Comparison of ENCODE assay signal across 7 mouse cellular contexts in genomic region chr10:127179871-127180694, GRCm38 (mm10). TPM values are rescaled to one million over a fixed set of nuclear protein-coding genes. Genes with fewer than 3 reads are reported as not detected.
DNase-seq lines count a peak whose midpoint lies in the region; ATAC-seq and TF ChIP-seq lines count a peak whose summit lies in the region.

Gene Slc26a10, minus strand, starts transcription at chr10:127180645.

- 4% methylated on average over 32 of the region's 34 CpGs for WGBS in lung, embryonic 14.5 days
- WGBS in heart, embryonic 10.5 days, result 2% methylated on average over 34 of the region's 34 CpGs
- WGBS in neural tube, embryonic 13.5 days, result under 1% methylated on average over 34 of the region's 34 CpGs

- no peak within 1 kb of the TSS for H3K27ac ChIP-seq in lung, embryonic 14.5 days (ENCODE audit: low read depth)
- H3K27ac ChIP-seq in heart, embryonic 10.5 days, result no peak within 1 kb of the TSS
- H3K27ac ChIP-seq in neural tube, embryonic 13.5 days (replicated peaks), result no peak within 1 kb of the TSS; the same call in 1 of the 2 replicates

- intact Hi-C loops in gastrocnemius, postnatal 36 days (cut with DNase I), result loop anchor here (5.0 kb wide), 1 partner anchor 162 kb away; the partner anchor contains the start of gene Gli1

- H3K27me3 ChIP-seq in lung, embryonic 14.5 days (ENCODE audit: insufficient read depth, low read length), result peaks cover 47% of the 10 kb centered on the region
- H3K27me3 ChIP-seq in heart, embryonic 10.5 days (ENCODE audit: insufficient read depth, poor library complexity, severe bottlenecking), result peaks cover 93% of the 10 kb centered on the region
- H3K27me3 ChIP-seq in neural tube, embryonic 13.5 days, result peaks cover 79% of the 10 kb centered on the region

- peaks cover 9% of the 10 kb centered on the region for H3K4me1 ChIP-seq in lung, embryonic 14.5 days (ENCODE audit: insufficient read depth)
- H3K4me1 ChIP-seq in heart, embryonic 10.5 days, result peaks cover 63% of the 10 kb centered on the region
- H3K4me1 ChIP-seq in neural tube, embryonic 13.5 days (replicated peaks), result peaks cover 44% of the 10 kb centered on the region

- H3K9me3 ChIP-seq in lung, embryonic 14.5 days (ENCODE audit: low read depth, low read length), result no peaks in the 10 kb centered on the region
- H3K9me3 ChIP-seq in heart, embryonic 10.5 days, result no peaks in the 10 kb centered on the region
- H3K9me3 ChIP-seq in neural tube, embryonic 13.5 days, result no peaks in the 10 kb centered on the region

- H3K9ac ChIP-seq in lung, embryonic 14.5 days, result peak within 1 kb of the TSS; percentile 29; the same call in 1 of the 2 replicates
- H3K9ac ChIP-seq in neural tube, embryonic 13.5 days, result peak within 1 kb of the TSS; percentile 55; the same call in 1 of the 2 replicates

- peaks cover 20% of the 10 kb centered on the region; the same call in 1 of the 2 replicates for H3K36me3 ChIP-seq in lung, embryonic 14.5 days (ENCODE audit: insufficient read depth)
- peaks cover 17% of the 10 kb centered on the region for H3K36me3 ChIP-seq in heart, embryonic 10.5 days
- H3K36me3 ChIP-seq in neural tube, embryonic 13.5 days, result peaks cover 11% of the 10 kb centered on the region; the same call in 1 of the 2 replicates

- H3K4me3 ChIP-seq in lung, embryonic 14.5 days (ENCODE audit: low read depth, low read length), result peak within 1 kb of the TSS; percentile 19; the same call in 1 of the 2 replicates
- H3K4me3 ChIP-seq in heart, embryonic 10.5 days, result peak within 1 kb of the TSS; percentile 54
- peak within 1 kb of the TSS; percentile 21 for H3K4me3 ChIP-seq in neural tube, embryonic 13.5 days

- DNase-seq in lung, embryonic 14.5 days, result peak; percentile 39
- DNase-seq in lung, postnatal 10 days, result no peak
- peak; percentile 36 for DNase-seq in embryo, embryonic 10.5 days (ENCODE audit: low spot score)
- peak; percentile 73 for DNase-seq in heart, embryonic 10.5 days (ENCODE audit: low spot score)
- peak in 1 of 2 experiments; percentile 41 for DNase-seq in layer of hippocampus, adult 8-10 months (ENCODE audit: low spot score in 2 of 2)
- no peak for DNase-seq in gastrocnemius, postnatal 36 days

- no peak for TF ChIP-seq CTCF in lung, embryonic 14.5 days (IDR thresholded peaks at IDR 0.05; ENCODE audit: low read depth)

- no peak for ATAC-seq in lung, embryonic 14.5 days (ENCODE audit: insufficient read depth)
- 0 out of 2 replicates have a peak, but pooled peaks have one; percentile 23 for ATAC-seq in neural tube, embryonic 13.5 days (ENCODE audit: low read depth)

- H3K4me2 ChIP-seq in lung, embryonic 14.5 days, result peak within 1 kb of the TSS; percentile 51
- H3K4me2 ChIP-seq in neural tube, embryonic 13.5 days, result peak within 1 kb of the TSS; percentile 45

RNA-seq across cellular contexts. Expression of gene Slc26a10, which starts in this region (rescaled TPM):
- 0.09 and 0.27 TPM in 2 replicates for polyA plus RNA-seq in lung, embryonic 14.5 days (2014; fragmentation: Nextera tagmentation; extraction: Ambion mirVana)
- 9.2 and 12.9 TPM in 2 replicates for polyA plus RNA-seq in heart, embryonic 10.5 days (2016; fragmentation: Nextera tagmentation; extraction: Ambion mirVana)
- total RNA-seq in layer of hippocampus, adult 8-10 months (2022), result 10 to 100 TPM; 12.2 to 17.5 (median 14.4) TPM
- 0.83 and 0.93 TPM in 2 replicates for polyA plus RNA-seq in neural tube, embryonic 13.5 days (2015; fragmentation: Nextera tagmentation; extraction: Ambion mirVana)
- total RNA-seq in gastrocnemius, postnatal 36 days (2021), result 1 to 10 TPM; 4.8 to 5.1 TPM

Comparison
In these comparisons a context has a peak if more than half of its experiments do, and no peak if none do; other contexts are left out.
1. Peak in DNase-seq, H3K4me3 ChIP-seq, H3K9ac ChIP-seq and H3K4me2 ChIP-seq in lung, embryonic 14.5 days; RNA of the gene not detected or under 1 TPM.
2. Peak in ATAC-seq, H3K4me3 ChIP-seq, H3K9ac ChIP-seq and H3K4me2 ChIP-seq in neural tube, embryonic 13.5 days; RNA of the gene not detected or under 1 TPM.
3. DNase-seq: peak in embryo, embryonic 10.5 days (single experiment) and heart, embryonic 10.5 days (single experiment); none in lung, postnatal 10 days (single experiment) and gastrocnemius, postnatal 36 days (0 of 2).
4. Peak in every context shown above with its lines, with median percentiles within 50 percentile points of each other: H3K4me3 ChIP-seq.